Mouse (Mus musculus) lung, adult 2 months (tissue): ENCODE measurements around the gene Otogl. TPM values are rescaled to one million over a fixed set of nuclear protein-coding genes. Genes with fewer than 3 reads are reported as not detected.

Experiments used
- DNase-seq: peaks from one replicate; pipeline ENCODE4 v3.0.0; 2022
- H3K4me1 ChIP-seq: fragments of 200-500 bp; 2 replicates; pipeline ENCODE4 v1.6.1; 2011; ENCODE audit warnings: low read length; ENCODE audit not compliant: control insufficient read depth, insufficient read depth
- H3K4me3 ChIP-seq: fragments of 200-500 bp; replicated peaks from 2 replicates; pipeline ENCODE3; 2011; ENCODE audit warnings: low read depth, mild to moderate bottlenecking, control low read depth, low read length; ENCODE audit errors: extremely low read depth
- CTCF ChIP-seq: fragments of 200-500 bp; IDR thresholded peaks from 2 replicates; pipeline ENCODE4 v1.5.1; 2011; ENCODE audit warnings: mild to moderate bottlenecking, low read length, control low read depth; ENCODE audit not compliant: insufficient read depth
- POLR2A ChIP-seq: fragments of 200-500 bp; IDR thresholded peaks from 2 replicates; pipeline ENCODE4 v1.6.1; 2011; ENCODE audit warnings: low read depth, mild to moderate bottlenecking, control low read depth, low read length, borderline replicate concordance; ENCODE audit errors: extremely low read depth
- WGBS: fragments of 180-500 bp; shearing (Covaris S2); methylation state at CpG from one replicate; pipeline ENCODE4 v1.1.7; 2018; 5-methylcytosine and 5-hydroxymethylcytosine counted together
- polyA plus RNA-seq: library from polyadenylated mRNA; depleted of rRNA; stranded (reverse); fragments of >200 nt; gene quantifications from 2 replicates; pipeline ENCODE4 v1.2.3, GENCODE M21; 2012

Gene Otogl
- polyA plus RNA-seq, 1 experiment = 0.06 TPM

DNA sequence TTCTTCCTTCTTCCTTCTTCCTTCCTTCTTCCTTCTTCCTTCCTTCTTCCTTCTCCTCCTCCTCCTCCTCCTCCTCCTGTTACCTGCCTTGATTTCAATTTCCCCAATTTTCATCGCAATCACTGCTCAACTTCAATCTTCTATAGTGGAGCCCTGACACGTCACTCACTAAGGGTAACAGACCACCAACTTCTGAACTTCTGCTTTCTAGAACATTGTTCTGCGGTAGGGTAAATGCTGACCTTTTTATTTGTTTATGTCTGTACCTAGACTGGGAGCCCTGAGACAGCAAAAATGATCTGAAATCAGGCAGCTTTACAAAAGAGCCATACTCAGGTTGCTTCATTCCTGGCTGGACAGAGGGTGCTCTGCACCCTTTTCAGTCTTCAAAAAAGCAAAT is 158.5 kb downstream of the Otogl start:
- no peak overlapping the region for H3K4me3 ChIP-seq
- H3K4me1 ChIP-seq = peaks cover 3% of the 10 kb centered on the region; the same call in 1 of the 2 replicates
- WGBS = 84% methylated on average over 3 of the region's 3 CpGs
- TF ChIP-seq POLR2A = no peak
- no peak for DNase-seq

DNA sequence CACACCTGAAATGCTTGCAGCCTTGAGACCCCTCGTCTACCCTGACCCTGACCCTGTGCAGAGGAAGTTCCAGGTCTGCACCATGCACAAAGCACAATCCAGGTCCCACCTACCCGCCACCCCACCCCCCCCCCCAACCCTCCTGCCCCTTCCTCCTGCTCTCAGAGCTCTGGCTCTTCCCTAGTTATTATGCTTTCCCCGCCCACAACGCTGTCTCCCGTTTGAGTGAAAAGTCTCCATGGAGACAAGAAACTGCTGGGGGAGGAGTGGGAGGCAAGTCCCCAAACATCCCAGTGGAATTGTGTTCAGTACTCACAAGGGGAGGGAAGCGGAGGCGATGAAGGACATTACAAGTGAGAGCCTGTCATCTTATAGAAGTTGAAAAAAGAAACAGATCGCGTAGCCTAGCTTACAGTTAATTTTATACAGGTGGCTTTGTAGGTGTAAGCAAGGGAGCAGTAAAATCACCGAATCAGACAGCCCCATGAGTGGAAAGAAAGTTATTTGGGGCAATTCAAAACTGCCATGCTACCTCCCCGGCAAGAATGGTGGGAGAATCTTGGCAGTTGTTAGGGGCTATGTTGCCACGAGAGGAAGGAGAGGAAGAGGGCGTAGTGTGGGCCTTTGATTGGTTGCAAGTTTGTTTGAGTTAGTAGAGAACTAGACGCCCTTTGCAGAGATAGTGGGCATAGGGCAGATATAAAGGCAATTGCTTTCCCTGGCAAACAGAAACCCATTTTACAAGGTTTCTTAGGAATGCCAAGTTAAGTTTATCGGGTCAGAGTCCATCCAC is 159.4 kb downstream of the Otogl start:
- 26% methylated on average over 15 of the region's 15 CpGs for WGBS
- Histone ChIP-seq H3K4me1 (peaks cover 3% of the 10 kb centered on the region; the same call in 1 of the 2 replicates), H3K4me3 (no peak overlapping the region)
- no peak for DNase-seq
- TF ChIP-seq POLR2A = no peak
- no peak for TF ChIP-seq CTCF

DNA sequence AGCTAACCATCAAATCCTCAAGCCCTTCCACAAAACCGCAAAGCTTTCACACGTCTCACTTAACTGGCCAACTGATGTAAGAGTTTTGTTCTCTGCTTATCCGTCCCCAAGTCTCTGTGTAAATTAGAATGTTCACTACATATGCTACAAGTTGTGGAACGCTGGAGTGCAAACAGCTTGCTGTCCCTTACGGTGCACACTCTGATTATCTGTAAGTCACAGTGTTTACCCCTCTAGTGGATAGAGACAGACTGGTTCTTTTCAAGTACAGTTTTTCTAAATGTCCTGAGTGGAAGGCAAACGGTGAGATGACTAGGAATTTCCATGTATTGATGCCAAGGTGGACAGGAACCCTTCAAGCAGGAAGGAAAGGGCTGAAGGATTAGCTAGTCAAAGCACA is 160.0 kb downstream of the Otogl start:
- DNase-seq = no peak
- TF ChIP-seq CTCF (no peak), POLR2A (no peak)
- Histone ChIP-seq H3K4me3 (no peak overlapping the region), H3K4me1 (peaks cover 3% of the 10 kb centered on the region; the same call in 1 of the 2 replicates)
- WGBS = 20% methylated on average over 6 of the region's 6 CpGs

DNA sequence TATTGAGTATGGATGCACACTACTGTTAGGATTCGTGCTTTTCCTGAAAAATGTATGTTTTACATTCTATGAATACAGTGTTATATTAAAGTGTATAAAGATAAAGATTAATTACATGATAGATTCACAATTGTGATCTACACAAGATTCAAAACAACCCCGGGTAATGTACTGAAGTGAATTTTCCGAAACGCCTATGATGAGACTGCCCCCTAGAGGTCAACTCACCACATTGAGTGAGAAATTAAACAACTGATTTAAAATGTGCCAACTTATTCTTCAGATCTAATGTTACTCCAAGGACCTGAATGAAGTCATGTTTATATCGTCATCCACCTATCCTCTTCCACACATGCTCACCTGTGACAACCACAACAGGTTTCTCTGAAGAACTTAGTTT is 164.4 kb downstream of the Otogl start:
- Histone ChIP-seq H3K4me3 (no peak overlapping the region), H3K4me1 (peaks cover 3% of the 10 kb centered on the region; the same call in 1 of the 2 replicates)
- no peak for TF ChIP-seq CTCF
- TF ChIP-seq POLR2A = no peak
- no peak for DNase-seq
- WGBS = 15% methylated on average over 5 of the region's 5 CpGs

GRCm38 (mm10) chr10:107746717-107747116 is 165.2 kb downstream of the Otogl start:
- WGBS = 16% methylated on average over 9 of the region's 9 CpGs
- no peaks in the 10 kb centered on the region for H3K4me1 ChIP-seq
- H3K4me3 ChIP-seq = no peak overlapping the region
- TF ChIP-seq POLR2A (no peak), CTCF (no peak)
- DNase-seq = no peak

DNA sequence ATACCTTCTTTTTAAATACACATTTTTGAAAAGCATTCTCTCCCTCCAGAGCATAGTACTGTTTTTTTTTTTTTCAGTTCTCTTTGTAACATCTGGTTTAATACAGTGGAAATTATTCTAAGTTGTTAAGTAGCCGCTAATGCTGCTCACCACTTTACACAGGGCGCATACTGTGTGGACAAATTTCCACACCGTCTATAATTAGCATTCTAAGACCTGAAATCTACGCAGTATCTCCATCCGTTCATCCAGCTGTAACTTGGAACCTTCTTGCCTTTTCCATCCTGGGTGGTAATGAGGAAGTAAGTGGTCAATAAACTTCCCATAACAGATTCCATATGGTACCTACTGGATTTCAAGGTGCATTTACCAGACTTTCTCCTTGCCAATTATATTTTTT is 172.1 kb downstream of the Otogl start:
- no peak for DNase-seq
- no peaks in the 10 kb centered on the region for H3K4me1 ChIP-seq
- no peak for TF ChIP-seq POLR2A
- TF ChIP-seq CTCF = no peak
- WGBS = 85% methylated on average over 5 of the region's 5 CpGs
- H3K4me3 ChIP-seq = no peak overlapping the region

- 88% methylated on average over 6 of the region's 6 CpGs for WGBS
- H3K4me1 ChIP-seq = no peaks in the 10 kb centered on the region
- no peak for DNase-seq
- H3K4me3 ChIP-seq = no peak overlapping the region
- TF ChIP-seq CTCF (no peak), POLR2A (no peak)
These were observed 174.2 kb downstream of the Otogl start for GRCm38 (mm10) chr10:107737743-107738142.

- 79% methylated on average over 7 of the region's 7 CpGs for WGBS
- Histone ChIP-seq H3K4me1 (no peaks in the 10 kb centered on the region), H3K4me3 (no peak overlapping the region)
- TF ChIP-seq POLR2A = no peak
- TF ChIP-seq CTCF = no peak
- no peak for DNase-seq
These were observed 176.5 kb downstream of the Otogl start for GRCm38 (mm10) chr10:107735448-107735847.

DNA sequence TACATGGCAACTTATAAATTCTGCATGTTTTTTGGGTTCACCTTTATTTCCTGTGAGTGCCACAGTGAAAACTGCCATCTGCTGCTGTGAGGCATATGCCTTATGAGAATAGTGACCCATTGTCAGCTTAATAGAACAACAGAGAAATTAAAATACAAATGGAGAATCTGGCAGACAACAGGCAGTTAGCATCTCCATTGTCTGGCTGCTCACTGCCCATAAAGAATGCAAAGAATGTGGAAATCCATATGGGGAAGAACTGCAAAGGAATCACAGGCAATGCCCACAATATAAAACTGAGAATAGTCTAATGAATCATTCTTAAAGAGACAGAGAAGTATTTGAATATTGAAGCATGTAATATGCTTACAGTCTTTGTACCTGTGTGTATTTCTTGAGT is 177.6 kb downstream of the Otogl start:
- TF ChIP-seq CTCF (no peak), POLR2A (no peak)
- H3K4me1 ChIP-seq = no peaks in the 10 kb centered on the region
- no peak for DNase-seq
- no peak overlapping the region for H3K4me3 ChIP-seq

DNA sequence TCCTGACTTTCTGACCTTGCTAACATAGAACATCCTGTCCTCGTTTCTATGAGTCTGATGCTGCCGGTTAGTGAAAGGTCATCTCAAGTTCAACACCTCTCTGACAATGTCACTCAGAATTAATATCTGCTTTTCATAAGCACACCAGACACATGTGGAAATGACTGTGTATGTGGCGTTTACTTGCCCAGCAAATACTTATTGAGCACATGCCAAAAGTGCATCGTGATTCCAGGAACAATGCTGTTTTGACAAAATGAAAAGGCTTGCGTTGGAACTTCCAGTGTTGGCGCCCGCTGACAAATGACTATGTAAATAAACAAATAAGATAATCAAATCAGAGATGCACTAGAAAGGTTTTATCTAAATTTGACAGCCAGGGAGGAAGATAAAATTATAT is 186.3 kb downstream of the Otogl start:
- no peak overlapping the region for H3K4me3 ChIP-seq
- no peaks in the 10 kb centered on the region; the same call in 1 of the 2 replicates for H3K4me1 ChIP-seq
- 26% methylated on average over 7 of the region's 7 CpGs for WGBS
- no peak for DNase-seq
- no peak for TF ChIP-seq POLR2A
- no peak for TF ChIP-seq CTCF
